Mouse (Mus musculus): ENCODE results near the gene Cdc27.

GRCm38 (mm10) chr11:104585495-104585894, 35.1 kb upstream of the Cdc27 start:
- TF ChIP-seq POLR2A (IDR thresholded peaks at IDR 0.05; ENCODE audit: low read depth, low read length) (no peak), CTCF (IDR thresholded peaks at IDR 0.05; ENCODE audit: extremely low read depth, insufficient read depth, insufficient read length, insufficient replicate concordance) (no peak)
